Mouse (Mus musculus) embryonic facial prominence, embryonic 11.5 days (tissue): Measurements from ENCODE around the gene Lgals7. TPM values are rescaled to one million over a fixed set of nuclear protein-coding genes. Genes with fewer than 3 reads are reported as not detected.

Experiments used
- ATAC-seq: fragments of 200-750 bp; cut with Nextera tagmentation; replicated peaks from 2 replicates; pipeline ENCODE4 v1.8.0; 2017; ENCODE audit warnings: low read depth; ENCODE audit not compliant: insufficient number of reproducible peaks, low FRiP score, low TSS enrichment
- DNase-seq: peaks from one replicate; pipeline ENCODE4 v3.0.0-alpha.2; 2015; ENCODE audit warnings: low spot score
- H3K27ac ChIP-seq: fragments of 300-500 bp; sonication (generic); replicated peaks from 2 replicates; pipeline ENCODE4 v1.5.1; 2014; ENCODE audit warnings: mild to moderate bottlenecking, low read depth, low read length, control low read depth
- H3K27me3 ChIP-seq: fragments of 300-500 bp; sonication (generic); 2 replicates; pipeline ENCODE4 v1.6.1; 2014; ENCODE audit warnings: mild to moderate bottlenecking, low read length, moderate library complexity, mixed read lengths; ENCODE audit not compliant: control insufficient read depth, insufficient read depth
- H3K36me3 ChIP-seq: fragments of 300-500 bp; sonication (generic); replicated peaks from 2 replicates; pipeline ENCODE4 v1.6.1; 2014; ENCODE audit warnings: low read depth, mild to moderate bottlenecking, low read length, moderate library complexity, mixed read lengths; ENCODE audit not compliant: control insufficient read depth, insufficient read depth
- H3K4me1 ChIP-seq: fragments of 300-500 bp; sonication (generic); 2 replicates; pipeline ENCODE4 v1.6.1; 2014; ENCODE audit warnings: low read length, mixed read lengths; ENCODE audit not compliant: control insufficient read depth, insufficient read depth
- H3K4me2 ChIP-seq: fragments of 300-500 bp; sonication (generic); 2 replicates; pipeline ENCODE4 v1.6.1; 2014; ENCODE audit warnings: low read depth, mild to moderate bottlenecking, control low read depth, low read length, moderate library complexity
- H3K4me3 ChIP-seq: fragments of 300-500 bp; sonication (generic); 2 replicates; pipeline ENCODE4 v1.5.1; 2014; ENCODE audit warnings: low read depth, low read length, control low read depth
- H3K9ac ChIP-seq: fragments of 300-500 bp; sonication (generic); replicated peaks from 2 replicates; pipeline ENCODE4 v1.6.1; 2014; ENCODE audit warnings: mild to moderate bottlenecking, control low read depth, low read length
- H3K9me3 ChIP-seq: fragments of 300-500 bp; sonication (generic); replicated peaks from 2 replicates; pipeline ENCODE4 v1.6.1; 2016; ENCODE audit warnings: mild to moderate bottlenecking, low read length, inconsistent platforms, mixed read lengths; ENCODE audit not compliant: control insufficient read depth
- WGBS: fragments of 180-500 bp; shearing (Covaris S2); extraction: QIAGEN DNeasy Blood & Tissue Kit; methylation state at CpG from one replicate; pipeline ENCODE4 v1.1.7; 2014; 5-methylcytosine and 5-hydroxymethylcytosine counted together
- polyA plus RNA-seq: library from polyadenylated mRNA; unstranded; fragments of >200 nt; fragmentation: Nextera tagmentation; extraction: Ambion mirVana; gene quantifications from 2 replicates; pipeline ENCODE4 v1.2.1, GENCODE M21; 2014

The Lgals7 gene
- polyA plus RNA-seq, 1 experiment from 2014 or later: 0.98 TPM

DNA sequence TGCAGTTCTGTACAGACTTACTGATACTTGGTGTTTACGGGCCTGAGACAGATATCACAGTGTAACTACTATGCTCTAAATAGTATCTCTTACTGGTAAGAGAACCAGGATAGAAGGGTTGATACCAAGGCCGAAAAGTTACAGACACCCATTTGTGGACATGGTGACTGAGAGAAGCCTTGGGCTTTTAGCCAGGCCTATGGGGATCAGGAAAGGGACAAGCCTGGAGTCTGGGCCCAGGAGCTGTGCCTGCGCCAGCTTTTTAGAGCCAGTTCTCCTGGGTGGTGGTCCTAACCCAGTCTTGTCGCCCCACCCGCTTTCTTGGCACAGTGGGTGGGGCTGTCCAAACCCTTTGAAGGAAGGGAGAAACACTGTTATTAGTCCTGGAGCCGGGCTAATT, 38.5 kb downstream of the Lgals7 start:
- Histone ChIP-seq H3K4me3 (no peak overlapping the region), H3K27ac (no peak overlapping the region), H3K27me3 (no peaks in the 10 kb centered on the region), H3K4me1 (no peaks in the 10 kb centered on the region), H3K9me3 (no peaks in the 10 kb centered on the region), H3K9ac (no peak overlapping the region), H3K36me3 (peaks cover 33% of the 10 kb centered on the region), H3K4me2 (no peak overlapping the region)
- no peak for DNase-seq
- WGBS: 92% methylated on average over 6 of the region's 6 CpGs
- no peak for ATAC-seq

DNA sequence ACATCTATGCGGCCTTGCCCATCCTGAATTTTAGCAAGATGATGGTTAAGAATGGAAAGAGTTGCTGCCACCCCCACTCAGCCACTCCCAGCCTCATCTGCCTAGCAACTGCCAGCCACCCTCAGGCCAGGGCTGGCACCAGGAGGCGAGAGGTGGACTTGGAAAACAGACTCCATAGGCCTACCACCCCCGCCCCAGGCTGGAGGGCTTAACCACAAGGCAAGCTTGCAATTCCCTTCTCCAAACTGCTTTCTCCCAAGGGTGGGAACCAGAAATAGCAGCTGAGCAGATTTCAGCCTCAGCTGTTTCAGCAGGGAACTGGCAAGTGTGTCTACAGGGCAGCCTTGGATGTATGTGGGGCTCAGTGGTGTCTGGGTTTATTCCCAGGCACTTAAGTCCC, 39.2 kb downstream of the Lgals7 start:
- ATAC-seq (no peak), DNase-seq (no peak)
- no peak overlapping the region for H3K4me2 ChIP-seq
- no peaks in the 10 kb centered on the region for H3K4me1 ChIP-seq
- H3K4me3 ChIP-seq: no peak overlapping the region
- H3K27me3 ChIP-seq: no peaks in the 10 kb centered on the region
- no peak overlapping the region for H3K9ac ChIP-seq
- H3K27ac ChIP-seq: no peak overlapping the region
- peaks cover 33% of the 10 kb centered on the region for H3K36me3 ChIP-seq
- no peaks in the 10 kb centered on the region for H3K9me3 ChIP-seq
- WGBS: 96% methylated on average over 3 of the region's 3 CpGs

DNA sequence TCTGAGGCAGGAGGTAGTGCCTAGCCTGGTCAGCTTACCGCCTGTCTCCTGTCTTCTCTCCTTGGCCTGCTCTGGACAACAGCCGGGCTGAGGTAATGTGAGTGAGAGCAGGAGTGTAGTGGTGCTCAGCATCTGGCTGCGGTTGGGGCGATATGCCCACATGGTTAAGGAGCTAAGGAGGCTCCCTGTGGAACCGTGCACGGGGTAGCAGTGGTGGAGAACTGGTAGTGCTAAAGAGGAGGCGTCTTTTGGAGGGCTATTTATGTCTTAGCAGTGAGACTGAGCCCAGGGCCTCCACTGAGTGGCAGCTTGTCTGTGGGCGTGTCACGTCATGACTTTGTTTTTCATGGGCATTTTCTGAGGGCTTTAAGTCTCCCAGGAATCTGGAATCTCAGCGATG, 40.1 kb downstream of the Lgals7 start:
- H3K4me2 ChIP-seq: no peak overlapping the region
- H3K9me3 ChIP-seq: no peaks in the 10 kb centered on the region
- H3K9ac ChIP-seq: no peak overlapping the region
- H3K4me1 ChIP-seq: no peaks in the 10 kb centered on the region
- H3K36me3 ChIP-seq: peaks cover 29% of the 10 kb centered on the region
- H3K27ac ChIP-seq: no peak overlapping the region
- DNase-seq: no peak
- no peak overlapping the region for H3K4me3 ChIP-seq
- no peaks in the 10 kb centered on the region for H3K27me3 ChIP-seq
- 90% methylated on average over 10 of the region's 10 CpGs for WGBS
- no peak for ATAC-seq

DNA sequence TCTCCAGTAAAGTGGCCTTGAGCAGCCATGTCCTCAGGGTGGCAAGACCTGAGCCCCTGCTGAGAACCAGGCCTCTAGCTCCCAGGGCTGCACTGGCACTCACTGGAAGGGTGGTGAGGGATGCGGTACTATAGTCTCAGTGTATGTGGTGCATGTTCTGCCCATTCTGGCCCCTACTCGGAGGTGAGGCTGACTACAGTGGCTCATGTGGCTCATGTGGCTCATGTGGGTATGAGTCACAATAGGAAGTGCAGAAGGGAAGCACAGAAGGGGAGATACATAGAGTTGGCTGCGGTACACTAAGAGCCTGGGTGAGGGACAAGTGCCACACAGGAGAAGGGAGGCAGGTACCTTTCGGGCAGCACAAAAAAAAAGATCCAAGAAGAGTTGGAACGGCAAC, 43.5 kb downstream of the Lgals7 start:
- peaks cover 19% of the 10 kb centered on the region for H3K36me3 ChIP-seq
- DNase-seq: no peak
- ATAC-seq: no peak
- no peak overlapping the region for H3K4me3 ChIP-seq
- no peak overlapping the region for H3K9ac ChIP-seq
- H3K27me3 ChIP-seq: no peaks in the 10 kb centered on the region
- no peak overlapping the region for H3K27ac ChIP-seq
- no peaks in the 10 kb centered on the region for H3K4me1 ChIP-seq
- no peak overlapping the region for H3K4me2 ChIP-seq
- no peaks in the 10 kb centered on the region for H3K9me3 ChIP-seq
- 95% methylated on average over 5 of the region's 5 CpGs for WGBS

DNA sequence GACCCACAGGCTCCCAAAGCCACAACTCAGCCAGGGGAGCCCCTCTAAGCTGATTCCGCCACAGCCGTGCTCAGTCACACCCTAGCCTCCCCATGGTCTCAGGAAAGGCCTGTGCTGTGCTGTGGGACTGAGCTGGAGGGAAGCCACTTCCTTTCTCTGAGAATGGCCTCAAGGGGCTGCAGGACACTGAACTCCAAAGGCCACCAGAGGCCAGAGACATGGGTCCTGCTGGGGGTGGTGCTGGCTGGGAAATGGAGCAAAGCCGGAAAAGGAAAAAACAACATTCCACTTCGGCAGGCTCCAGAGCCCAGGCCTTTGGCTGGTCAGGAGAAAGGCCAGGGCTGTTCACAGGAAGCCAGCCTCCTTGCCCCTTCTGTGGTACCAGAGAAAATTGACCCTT, 48.0 kb downstream of the Lgals7 start:
- Histone ChIP-seq H3K4me3 (no peak overlapping the region), H3K4me1 (no peaks in the 10 kb centered on the region), H3K9me3 (no peaks in the 10 kb centered on the region), H3K9ac (no peak overlapping the region), H3K4me2 (no peak overlapping the region), H3K27ac (no peak overlapping the region), H3K36me3 (peaks cover 27% of the 10 kb centered on the region), H3K27me3 (no peaks in the 10 kb centered on the region)
- no peak for ATAC-seq
- WGBS: 40% methylated on average over 4 of the region's 4 CpGs
- no peak for DNase-seq

DNA sequence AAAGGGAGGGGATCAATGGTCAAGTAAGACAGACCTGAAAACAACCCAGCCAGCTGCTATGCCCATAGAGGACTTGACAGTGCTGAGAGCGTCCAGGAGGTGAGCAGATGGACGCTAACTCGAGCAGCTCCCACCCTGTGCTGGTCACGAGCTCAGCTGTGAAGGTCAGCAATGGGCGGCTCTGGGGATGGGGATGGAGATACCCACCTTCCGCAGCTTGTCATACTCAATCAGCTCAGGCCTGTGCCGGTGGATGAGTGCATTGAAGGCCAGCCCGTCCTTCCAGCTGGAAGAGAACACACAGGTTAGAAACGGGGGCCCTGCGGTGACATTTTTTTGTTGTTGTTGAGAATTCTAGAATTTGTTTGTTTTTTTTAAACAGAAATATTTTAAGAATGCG, 49.5 kb downstream of the Lgals7 start:
- ATAC-seq (no peak), DNase-seq (no peak)
- no peak overlapping the region for H3K4me2 ChIP-seq
- WGBS: 66% methylated on average over 11 of the region's 11 CpGs
- H3K27me3 ChIP-seq: no peaks in the 10 kb centered on the region
- H3K4me3 ChIP-seq: no peak overlapping the region
- no peak overlapping the region for H3K27ac ChIP-seq
- H3K9ac ChIP-seq: no peak overlapping the region
- peaks cover 25% of the 10 kb centered on the region for H3K36me3 ChIP-seq
- H3K9me3 ChIP-seq: no peaks in the 10 kb centered on the region
- no peaks in the 10 kb centered on the region for H3K4me1 ChIP-seq

Other genes with a start within 250 kb of the Lgals7 start
- not detected in 2 replicates for gene Acp7, start 232.5 kb upstream of the Lgals7 start, polyA plus RNA-seq
- gene Fbxo27, start 171.0 kb upstream of the Lgals7 start, polyA plus RNA-seq: 6.1 and 7.2 TPM in 2 replicates
- gene Fbxo17, start 147.0 kb upstream of the Lgals7 start, polyA plus RNA-seq: 11.6 and 13.0 TPM in 2 replicates
- 145 and 151 TPM in 2 replicates for gene Mrps12, start 122.0 kb upstream of the Lgals7 start, polyA plus RNA-seq
- 28.2 and 29.9 TPM in 2 replicates for gene Sars2, start 121.9 kb upstream of the Lgals7 start, polyA plus RNA-seq
- gene Ccer2, start 107.7 kb upstream of the Lgals7 start, polyA plus RNA-seq: 1.5 and 2.0 TPM in 2 replicates
- gene Sirt2, start 97.1 kb upstream of the Lgals7 start, polyA plus RNA-seq: 65.6 and 67.2 TPM in 2 replicates
- 33.4 and 41.0 TPM in 2 replicates for gene Nfkbib, start 96.3 kb upstream of the Lgals7 start, polyA plus RNA-seq
- gene Rinl, start 74.9 kb upstream of the Lgals7 start, polyA plus RNA-seq: 2.3 and 3.2 TPM in 2 replicates
- 328 and 350 TPM in 2 replicates for gene Hnrnpl, start 55.3 kb upstream of the Lgals7 start, polyA plus RNA-seq
- 103 and 106 TPM in 2 replicates for gene Ech1, start 38.6 kb upstream of the Lgals7 start, polyA plus RNA-seq
- 1.5 and 1.9 TPM in 2 replicates for gene Lgals4, start 30.0 kb upstream of the Lgals7 start, polyA plus RNA-seq
- gene Capn12, start 17.6 kb downstream of the Lgals7 start, polyA plus RNA-seq: 0.21 and 0.29 TPM in 2 replicates
- gene Actn4, start 98.5 kb downstream of the Lgals7 start, polyA plus RNA-seq: 190 and 201 TPM in 2 replicates
- 439 and 446 TPM in 2 replicates for gene Eif3k, start 118.0 kb downstream of the Lgals7 start, polyA plus RNA-seq
- 6.4 and 8.1 TPM in 2 replicates for gene Map4k1, start 118.2 kb downstream of the Lgals7 start, polyA plus RNA-seq